Mouse (Mus musculus) adrenal gland, postnatal 25 days (tissue): ENCODE measurements at regions not wholly inside any gene's neighbourhood (a gene's known extent, or its start where the extent isn't known, plus 50 kb on each side); places are given as distances from the start of the nearest gene placed in this dataset.

ENCODE experiments used
- DNase-seq: peaks from one replicate; pipeline ENCODE4 v3.0.0; 2021; ENCODE audit warnings: mixed read lengths

- no peak for DNase-seq
Observed at GRCm38 (mm10) chr13:48717036-48717435, 54.2 kb downstream of the Barx1 start.

- no peak for DNase-seq
Observed at GRCm38 (mm10) chr13:48717451-48717850, 54.7 kb downstream of the Barx1 start.

- no peak for DNase-seq
Observed at GRCm38 (mm10) chr13:48723676-48724075, 60.9 kb downstream of the Barx1 start.

GRCm38 (mm10) chr13:48726430-48726829 lies 63.6 kb downstream of the Barx1 start:
- no peak for DNase-seq

GRCm38 (mm10) chr13:48731046-48731996 lies 68.5 kb downstream of the Barx1 start:
- DNase-seq = peak; percentile 11

GRCm38 (mm10) chr13:48732168-48732841 lies 69.5 kb downstream of the Barx1 start:
- peak; percentile 35 for DNase-seq

- DNase-seq = no peak
Observed at GRCm38 (mm10) chr13:48734985-48735384, 72.2 kb downstream of the Barx1 start.

- DNase-seq = no peak
Observed at GRCm38 (mm10) chr13:48745566-48745965, 82.8 kb downstream of the Barx1 start.

- no peak for DNase-seq
Observed at GRCm38 (mm10) chr13:48746301-48746700, 83.5 kb downstream of the Barx1 start.
